Mouse (Mus musculus) megakaryocyte-erythroid progenitor cell, adult 5-6 weeks (primary cell): ENCODE measurements around the gene H2-Ke6. TPM values are rescaled to one million over a fixed set of nuclear protein-coding genes. Genes with fewer than 3 reads are reported as not detected.
A peak's percentile ranks its signal among the peaks of the same experiment; 100 is the strongest.

ENCODE experiments used
- ATAC-seq: replicated peaks from 2 replicates; pipeline ENCODE4 v1.8.0; 2016; ENCODE audit warnings: mild to moderate bottlenecking, inconsistent platforms; ENCODE audit not compliant: severe bottlenecking, poor library complexity, low FRiP score, low TSS enrichment
- total RNA-seq, 2 experiments: library from RNA; stranded (forward) in 1 of 2; stranded (reverse) in 1 of 2; fragments of 200-1000, 215-1000 nt in 1 of 2; fragments of >200 nt in 1 of 2; fragmentation: Nextera tagmentation in 1 of 2; gene quantifications; 2 replicates each; pipeline ENCODE4 v1.2.3; 2014 to 2017

The H2-Ke6 gene
- total RNA-seq, 2 experiments from 2014 or later = 46.8 to 144 TPM

GRCm38 (mm10) chr17:34030861-34031326 is 3.0 kb upstream of the H2-Ke6 start:
- ATAC-seq = no peak

GRCm38 (mm10) chr17:34029890-34030595 is 2.2 kb upstream of the H2-Ke6 start:
- no peak for ATAC-seq

- no peak for ATAC-seq
Observed at GRCm38 (mm10) chr17:34029150-34029889, 1.5 kb upstream of the H2-Ke6 start.

GRCm38 (mm10) chr17:34028501-34029149 is 765 bp upstream of the H2-Ke6 start:
- no peak for ATAC-seq

- ATAC-seq = 0 out of 2 replicates have a peak, but pooled peaks have one; percentile 6
Observed at GRCm38 (mm10) chr17:34026917-34027655, 774 bp downstream of the H2-Ke6 start.

GRCm38 (mm10) chr17:34026221-34026620 is 1.6 kb downstream of the H2-Ke6 start:
- ATAC-seq = no peak

- ATAC-seq = no peak
Observed at GRCm38 (mm10) chr17:34025756-34026151, 2.1 kb downstream of the H2-Ke6 start.

- no peak for ATAC-seq
Observed at GRCm38 (mm10) chr17:34024861-34025755, 2.8 kb downstream of the H2-Ke6 start.

- ATAC-seq = peak; percentile 17; the same call in 1 of the 2 replicates
Observed at GRCm38 (mm10) chr17:34024317-34024821, 3.5 kb downstream of the H2-Ke6 start, which contains the start of gene Ring1. Gene Ring1 (minus strand): TSS chr17:34024680.

- ATAC-seq = no peak
Observed at GRCm38 (mm10) chr17:34023678-34024077, 4.2 kb downstream of the H2-Ke6 start.

GRCm38 (mm10) chr17:34022987-34023386 is 4.9 kb downstream of the H2-Ke6 start:
- no peak for ATAC-seq

GRCm38 (mm10) chr17:34022414-34022783 is 5.5 kb downstream of the H2-Ke6 start:
- no peak for ATAC-seq

GRCm38 (mm10) chr17:34021539-34022413 is 6.1 kb downstream of the H2-Ke6 start:
- ATAC-seq = no peak

GRCm38 (mm10) chr17:34013436-34013835 is 14.4 kb downstream of the H2-Ke6 start:
- ATAC-seq = no peak

GRCm38 (mm10) chr17:34010156-34010555 is 17.7 kb downstream of the H2-Ke6 start:
- no peak for ATAC-seq

- no peak for ATAC-seq
Observed at GRCm38 (mm10) chr17:34006570-34006969, 21.3 kb downstream of the H2-Ke6 start.

- ATAC-seq = no peak
Observed at GRCm38 (mm10) chr17:34003426-34003825, 24.4 kb downstream of the H2-Ke6 start.
